Mouse (Mus musculus): ENCODE data around the gene Gm43738. TPM values are rescaled to one million over a fixed set of nuclear protein-coding genes. Genes with fewer than 3 reads are reported as not detected.

Gene Gm43738
- not detected in 2 replicates for polyA plus RNA-seq (2016; fragmentation: Nextera tagmentation; extraction: Ambion mirVana)

DNA sequence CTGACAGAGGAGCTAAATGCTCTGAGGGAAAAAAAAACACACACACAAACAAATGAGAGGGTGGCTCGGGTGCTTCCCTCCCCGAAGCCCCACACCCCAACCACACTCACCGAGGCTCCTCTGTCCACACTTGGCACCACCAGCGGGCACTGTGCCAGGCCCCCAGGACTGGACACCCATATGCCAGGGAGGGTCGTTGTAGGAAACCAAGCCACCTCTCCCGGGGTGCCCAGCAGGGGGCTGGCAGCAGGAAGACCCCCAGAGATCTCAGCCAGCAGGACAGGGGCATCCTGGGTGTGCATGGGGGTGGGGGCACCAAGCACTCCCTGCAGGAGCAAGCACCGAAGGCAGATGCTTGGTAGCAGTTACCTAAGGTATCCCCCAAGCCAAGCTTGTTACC, at the start of gene Gm43738:
Gene Gm43738 (minus strand): TSS at position 289 of the 400 bp plus-strand sequence.
- no peak for DNase-seq (ENCODE audit: low spot score)
- peak within 1 kb of the TSS; percentile 89 for H3K27ac ChIP-seq (replicated peaks)
- H3K4me3 ChIP-seq = peak within 1 kb of the TSS; percentile 84
- H3K27me3 ChIP-seq (ENCODE audit: low read depth, poor library complexity, severe bottlenecking) = no peaks in the 10 kb centered on the region
- no peaks in the 10 kb centered on the region for H3K9me3 ChIP-seq (replicated peaks)
- WGBS = 61% methylated on average over 7 of the region's 7 CpGs
- H3K4me1 ChIP-seq = peaks cover 41% of the 10 kb centered on the region
- H3K36me3 ChIP-seq = peaks cover 47% of the 10 kb centered on the region

DNA sequence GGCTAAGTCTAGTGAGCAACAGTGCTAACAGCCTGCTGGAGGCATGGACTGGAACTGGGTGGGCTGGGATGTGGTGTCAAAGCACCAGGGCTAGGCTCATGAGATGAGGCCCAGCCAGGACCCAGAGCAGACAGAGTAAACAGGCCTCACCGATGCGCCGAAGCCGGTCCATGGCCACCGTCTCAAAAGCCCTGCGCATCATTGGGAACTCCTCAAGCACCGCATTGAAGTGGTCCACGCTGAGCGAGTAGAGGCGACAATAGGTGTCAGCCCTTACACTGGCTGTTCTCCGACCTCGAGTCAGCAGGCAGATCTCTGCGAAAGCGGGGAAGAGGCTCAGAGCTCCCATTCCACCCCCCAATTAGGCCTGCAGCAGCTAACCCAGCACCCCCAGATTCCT, 47.7 kb upstream of the Gm43738 start:
- Histone ChIP-seq H3K9me3 (replicated peaks) (no peaks in the 10 kb centered on the region), H3K27ac (replicated peaks) (no peak overlapping the region), H3K36me3 (0 out of 2 replicates have a peak, but pooled peaks cover 10% of the 10 kb centered on the region), H3K27me3 (ENCODE audit: low read depth, poor library complexity, severe bottlenecking) (peaks cover 62% of the 10 kb centered on the region), H3K4me3 (no peak overlapping the region), H3K4me1 (peaks cover 44% of the 10 kb centered on the region)
- 67% methylated on average over 14 of the region's 14 CpGs for whole genome bisulfite sequencing
- DNase-seq (ENCODE audit: low spot score) = no peak

DNA sequence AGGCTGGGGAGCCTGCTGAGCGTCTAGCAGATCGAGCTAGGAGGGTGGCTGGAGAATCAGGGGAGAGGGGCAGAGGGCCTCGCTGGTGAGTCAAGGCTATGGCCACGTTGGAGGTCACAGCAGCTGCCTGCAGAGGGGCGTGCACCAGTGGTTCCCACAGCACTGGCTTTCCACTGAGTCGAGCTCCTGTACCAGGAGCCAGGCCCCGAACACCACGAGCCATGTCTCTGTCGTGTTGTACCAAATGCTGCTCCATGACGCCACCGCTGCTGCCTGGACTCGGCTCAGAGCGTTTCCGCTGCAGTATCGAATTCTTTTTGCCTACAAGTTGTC, 47.0 kb upstream of the Gm43738 start:
- 10% methylated on average over 15 of the region's 15 CpGs for WGBS
- DNase-seq (ENCODE audit: low spot score) = no peak
- peaks cover 62% of the 10 kb centered on the region for H3K27me3 ChIP-seq (ENCODE audit: low read depth, poor library complexity, severe bottlenecking)

DNA sequence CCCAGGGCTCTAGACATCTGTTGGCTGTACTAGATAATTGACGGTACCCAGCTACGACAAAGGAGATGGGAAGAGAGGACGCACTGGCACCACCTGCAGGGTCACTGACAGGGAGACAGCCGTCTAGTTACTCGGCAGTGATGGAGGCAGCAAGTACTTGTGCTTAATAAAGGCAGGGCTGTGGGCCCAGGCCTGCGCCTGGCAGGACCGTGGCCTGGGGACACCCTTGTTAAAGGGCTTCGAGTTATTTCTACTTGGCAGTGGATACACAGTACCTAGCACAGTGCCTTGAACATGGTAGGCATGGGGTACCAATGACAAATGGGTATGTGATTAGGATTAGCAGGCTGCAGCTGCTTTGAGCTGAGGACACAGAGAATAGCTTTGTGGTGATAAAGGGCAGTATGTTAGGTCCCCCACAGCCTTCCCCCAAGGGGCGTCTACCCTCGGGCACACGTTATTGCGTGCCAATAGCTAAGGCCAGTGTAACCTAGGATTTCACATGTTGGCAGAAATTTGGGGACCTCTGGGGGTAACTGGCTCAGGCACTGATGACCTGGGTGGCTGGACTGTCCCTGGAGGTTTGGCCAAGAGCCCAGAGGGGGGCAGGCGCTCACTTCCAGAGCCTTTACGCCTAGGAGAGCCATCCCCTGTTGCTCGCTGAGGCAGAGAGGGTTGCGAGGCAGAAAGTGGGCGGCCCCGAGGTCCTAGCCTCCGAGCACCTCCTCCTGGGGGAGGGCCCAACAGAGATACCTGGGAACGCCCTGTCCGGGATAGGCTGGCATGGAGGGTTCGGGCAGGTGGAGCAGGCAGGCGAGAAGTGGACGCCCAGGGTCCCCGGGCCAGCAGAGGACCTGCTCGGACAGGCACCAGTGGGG, 46.4 kb upstream of the Gm43738 start:
- WGBS = 21% methylated on average over 26 of the region's 26 CpGs
- Histone ChIP-seq H3K4me1 (peaks cover 44% of the 10 kb centered on the region), H3K36me3 (0 out of 2 replicates have a peak, but pooled peaks cover 5% of the 10 kb centered on the region), H3K27ac (replicated peaks) (peak overlapping the region; percentile 34; the same call in 1 of the 2 replicates), H3K4me3 (peak overlapping the region; percentile 42), H3K27me3 (ENCODE audit: low read depth, poor library complexity, severe bottlenecking) (peaks cover 56% of the 10 kb centered on the region), H3K9me3 (replicated peaks) (no peaks in the 10 kb centered on the region)
- DNase-seq (ENCODE audit: low spot score) = peak; percentile 31

More for the DNA sequence above, 47.0 kb upstream of the Gm43738 start:
- Histone ChIP-seq H3K9me3 (replicated peaks) (no peaks in the 10 kb centered on the region), H3K4me3 (peak overlapping the region; percentile 42), H3K36me3 (0 out of 2 replicates have a peak, but pooled peaks cover 10% of the 10 kb centered on the region), H3K4me1 (peaks cover 44% of the 10 kb centered on the region), H3K27ac (replicated peaks) (peak overlapping the region; percentile 34; the same call in 1 of the 2 replicates)

DNA sequence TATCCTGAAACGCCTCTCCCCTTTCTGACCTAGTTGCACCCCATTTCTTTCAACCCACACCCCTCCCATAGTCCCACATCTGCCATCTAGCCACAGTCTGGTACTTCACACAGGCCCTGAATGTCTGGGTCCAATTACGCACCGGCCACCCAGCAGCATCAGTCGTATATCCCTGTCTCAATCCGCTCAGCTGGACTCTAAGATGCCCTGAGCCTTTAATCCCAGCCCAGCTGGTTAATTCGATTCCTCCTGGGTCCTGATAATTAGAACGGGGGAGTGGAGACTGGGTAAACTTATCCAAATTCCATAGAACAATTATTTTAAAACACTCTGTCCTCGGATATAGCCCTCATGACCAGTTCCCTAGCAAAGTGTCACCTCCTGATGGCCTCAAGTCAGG, 44.7 kb upstream of the Gm43738 start:
- H3K9me3 ChIP-seq (replicated peaks) = no peaks in the 10 kb centered on the region
- no peak overlapping the region for H3K27ac ChIP-seq (replicated peaks)
- DNase-seq (ENCODE audit: low spot score) = no peak
- H3K4me1 ChIP-seq = peaks cover 44% of the 10 kb centered on the region
- no peak overlapping the region for H3K4me3 ChIP-seq
- H3K27me3 ChIP-seq (ENCODE audit: low read depth, poor library complexity, severe bottlenecking) = peaks cover 47% of the 10 kb centered on the region
- 0 out of 2 replicates have a peak, but pooled peaks cover 1% of the 10 kb centered on the region for H3K36me3 ChIP-seq
- WGBS = 29% methylated on average over 8 of the region's 8 CpGs

DNA sequence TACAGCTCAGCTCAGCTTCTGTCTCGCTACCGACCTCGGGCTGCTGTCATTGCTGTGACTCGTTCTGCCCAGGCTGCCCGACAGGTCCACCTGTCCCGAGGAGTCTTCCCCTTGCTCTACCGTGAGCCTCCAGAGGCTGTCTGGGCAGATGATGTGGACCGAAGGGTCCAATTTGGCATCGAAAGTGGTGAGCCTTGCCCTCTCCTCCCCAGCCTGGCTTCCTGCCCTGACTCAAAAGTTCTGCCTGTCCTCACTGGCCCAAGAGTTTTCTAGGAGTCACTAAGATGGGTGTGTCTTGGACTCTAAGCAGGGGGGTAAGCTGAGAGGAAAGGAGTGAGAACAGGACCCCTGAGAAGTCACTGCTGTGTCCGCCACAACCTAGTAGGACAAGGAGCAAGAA, 43.9 kb upstream of the Gm43738 start:
- H3K9me3 ChIP-seq (replicated peaks) = no peaks in the 10 kb centered on the region
- peaks cover 40% of the 10 kb centered on the region for H3K27me3 ChIP-seq (ENCODE audit: low read depth, poor library complexity, severe bottlenecking)
- H3K4me1 ChIP-seq = peaks cover 40% of the 10 kb centered on the region
- H3K4me3 ChIP-seq = no peak overlapping the region
- H3K36me3 ChIP-seq = no peaks in the 10 kb centered on the region
- no peak overlapping the region for H3K27ac ChIP-seq (replicated peaks)
- WGBS = 90% methylated on average over 10 of the region's 10 CpGs
- DNase-seq (ENCODE audit: low spot score) = no peak

DNA sequence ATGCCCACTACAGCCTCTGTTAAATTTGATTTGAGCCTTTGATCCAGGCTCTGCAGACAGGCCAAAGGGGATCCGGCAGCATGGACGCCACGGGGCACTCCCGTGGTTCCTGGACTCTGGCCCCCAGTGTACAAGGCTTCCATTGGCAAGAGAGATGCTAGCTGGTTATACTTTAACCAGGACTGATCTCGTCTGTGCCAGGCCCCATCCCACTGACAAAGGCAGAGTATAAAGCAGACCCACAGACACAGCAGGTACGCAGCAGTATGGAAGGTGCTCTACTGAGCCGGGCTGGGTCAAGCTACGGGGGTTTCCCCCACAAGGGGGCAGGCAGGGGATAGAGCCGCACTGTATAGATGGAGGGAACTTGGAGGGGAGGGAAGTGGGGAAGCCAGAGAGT, 35.5 kb upstream of the Gm43738 start:
- no peaks in the 10 kb centered on the region for H3K9me3 ChIP-seq (replicated peaks)
- whole genome bisulfite sequencing = 45% methylated on average over 9 of the region's 9 CpGs
- no peaks in the 10 kb centered on the region for H3K36me3 ChIP-seq
- H3K4me3 ChIP-seq = peak overlapping the region; percentile 23; the same call in 1 of the 2 replicates
- DNase-seq (ENCODE audit: low spot score) = no peak
- peak overlapping the region; percentile 57; the same call in 1 of the 2 replicates for H3K27ac ChIP-seq (replicated peaks)
- H3K27me3 ChIP-seq (ENCODE audit: low read depth, poor library complexity, severe bottlenecking) = peaks cover 34% of the 10 kb centered on the region
- H3K4me1 ChIP-seq = peaks cover 13% of the 10 kb centered on the region

DNA sequence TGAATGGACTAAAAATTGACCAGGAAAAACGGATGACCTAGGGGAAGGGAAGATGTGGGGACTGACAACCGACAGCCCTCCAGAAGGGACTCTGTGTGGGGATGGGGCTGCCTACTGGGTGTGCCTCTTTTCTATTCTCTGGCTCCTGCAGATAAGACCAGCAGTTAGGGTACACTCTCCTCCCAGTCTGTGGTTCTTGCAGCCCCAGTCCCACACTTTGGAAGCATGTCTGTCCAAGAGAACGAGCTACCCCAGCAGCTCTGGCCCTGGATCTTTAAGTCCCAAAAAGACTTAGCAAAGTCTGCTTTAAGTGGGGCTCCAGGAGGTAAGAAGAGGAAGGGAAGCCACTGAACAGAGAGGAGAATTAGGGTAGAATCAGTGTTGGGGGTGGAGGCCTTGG, 35.1 kb upstream of the Gm43738 start, which contains the start of gene Pklr:
Gene Pklr (plus strand): TSS at position 185 of the 400 bp plus-strand sequence.
- H3K9me3 ChIP-seq (replicated peaks) = no peaks in the 10 kb centered on the region
- H3K27ac ChIP-seq (replicated peaks) = peak within 1 kb of the TSS; percentile 57; the same call in 1 of the 2 replicates
- H3K27me3 ChIP-seq (ENCODE audit: low read depth, poor library complexity, severe bottlenecking) = peaks cover 34% of the 10 kb centered on the region
- peaks cover 13% of the 10 kb centered on the region for H3K4me1 ChIP-seq
- 66% methylated on average over 3 of the region's 3 CpGs for WGBS
- peak within 1 kb of the TSS; percentile 23 for H3K4me3 ChIP-seq
- no peak for DNase-seq (ENCODE audit: low spot score)
- no peaks in the 10 kb centered on the region for H3K36me3 ChIP-seq

DNA sequence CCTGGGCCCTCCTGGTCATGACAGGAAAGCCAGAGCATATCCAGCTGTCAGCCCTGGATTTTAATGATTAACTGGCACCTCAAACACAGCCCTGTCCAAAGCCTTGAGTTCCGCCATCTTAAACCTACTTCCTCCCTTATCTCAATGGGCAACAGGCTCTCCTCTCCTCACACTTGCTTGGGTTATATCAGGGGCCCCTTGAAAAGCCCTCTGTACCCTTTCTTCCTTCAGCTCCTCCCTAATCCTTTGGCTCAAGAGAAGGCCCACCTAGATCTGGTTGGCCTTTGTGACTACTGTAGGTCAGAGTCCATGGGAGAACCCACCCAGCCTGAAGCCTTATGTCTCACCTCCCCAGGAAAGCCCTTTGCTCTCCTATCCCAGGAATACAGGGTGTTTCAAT, 32.9 kb upstream of the Gm43738 start:
- Histone ChIP-seq H3K27ac (replicated peaks) (no peak overlapping the region), H3K36me3 (no peaks in the 10 kb centered on the region), H3K27me3 (ENCODE audit: low read depth, poor library complexity, severe bottlenecking) (peaks cover 34% of the 10 kb centered on the region), H3K4me1 (peaks cover 16% of the 10 kb centered on the region), H3K9me3 (replicated peaks) (no peaks in the 10 kb centered on the region), H3K4me3 (no peak overlapping the region)
- DNase-seq (ENCODE audit: low spot score) = no peak
- 89% methylated on average over 1 of the region's 1 CpGs for WGBS

DNA sequence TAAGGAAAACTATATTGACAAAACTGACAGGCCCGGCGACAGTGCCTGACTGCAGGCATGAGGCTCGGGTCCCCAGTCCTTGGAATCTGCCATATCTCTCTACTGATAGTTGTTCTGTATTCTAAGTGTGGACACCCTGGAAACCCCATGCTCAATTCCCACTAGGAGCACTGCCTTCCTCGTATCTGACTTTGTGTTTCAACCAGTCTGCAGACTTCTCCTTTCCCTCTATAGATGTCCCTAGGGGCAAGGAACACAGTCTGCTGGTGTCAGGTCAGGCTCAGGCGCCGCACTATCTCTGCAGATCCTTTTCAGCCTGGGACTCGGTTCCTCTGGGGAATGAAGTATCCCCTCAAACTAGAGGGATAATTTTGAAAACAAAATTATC, 32.2 kb upstream of the Gm43738 start:
- peaks cover 34% of the 10 kb centered on the region for H3K27me3 ChIP-seq (ENCODE audit: low read depth, poor library complexity, severe bottlenecking)
- peaks cover 17% of the 10 kb centered on the region for H3K4me1 ChIP-seq
- H3K9me3 ChIP-seq (replicated peaks) = no peaks in the 10 kb centered on the region
- no peak overlapping the region for H3K27ac ChIP-seq (replicated peaks)
- no peak for DNase-seq (ENCODE audit: low spot score)
- 83% methylated on average over 7 of the region's 7 CpGs for WGBS
- H3K4me3 ChIP-seq = no peak overlapping the region
- no peaks in the 10 kb centered on the region for H3K36me3 ChIP-seq

DNA sequence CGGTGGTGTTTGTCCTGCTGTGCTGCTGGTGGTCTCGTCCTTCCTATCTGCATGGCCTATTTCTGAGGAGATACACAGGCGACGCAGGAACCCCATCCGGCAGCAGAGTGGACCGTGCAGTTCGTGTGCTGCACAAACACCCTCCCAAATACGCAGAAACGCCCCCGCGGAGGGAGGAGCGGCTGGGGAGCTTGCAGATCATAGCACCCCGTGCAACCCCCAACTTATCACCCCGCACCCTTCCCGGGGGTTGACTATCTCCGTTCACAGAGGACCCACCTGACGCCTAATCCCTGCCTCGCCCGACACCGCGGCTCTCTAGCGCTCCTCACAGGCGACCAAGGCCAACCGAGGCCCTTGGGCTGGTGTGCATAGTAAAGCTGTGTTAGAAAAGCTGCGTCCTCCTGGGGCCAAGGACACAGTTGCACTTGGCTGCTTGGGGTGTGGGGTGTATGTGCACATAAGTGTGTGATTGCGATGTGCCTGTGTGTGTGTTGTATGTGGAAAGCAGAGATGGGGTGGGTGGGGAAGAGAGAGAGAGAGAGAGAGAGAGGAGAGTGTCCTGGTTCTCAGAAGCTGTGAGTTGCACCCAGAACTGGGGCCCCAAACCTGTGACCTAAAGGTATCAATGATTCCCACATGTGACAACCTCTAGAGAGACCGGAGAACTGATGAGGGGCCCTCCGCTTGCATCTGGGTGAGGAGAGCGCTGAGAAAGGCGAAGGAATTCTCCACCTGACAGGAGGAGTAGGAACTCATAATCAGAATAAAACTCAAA, 31.6 kb upstream of the Gm43738 start:
- H3K4me1 ChIP-seq = peaks cover 17% of the 10 kb centered on the region
- no peaks in the 10 kb centered on the region for H3K9me3 ChIP-seq (replicated peaks)
- H3K36me3 ChIP-seq = no peaks in the 10 kb centered on the region
- 18% methylated on average over 30 of the region's 30 CpGs for WGBS
- H3K27me3 ChIP-seq (ENCODE audit: low read depth, poor library complexity, severe bottlenecking) = peaks cover 34% of the 10 kb centered on the region
- H3K4me3 ChIP-seq = peak overlapping the region; percentile 53
- peak overlapping the region; percentile 64 for H3K27ac ChIP-seq (replicated peaks)
- DNase-seq (ENCODE audit: low spot score) = peak; percentile 39

DNA sequence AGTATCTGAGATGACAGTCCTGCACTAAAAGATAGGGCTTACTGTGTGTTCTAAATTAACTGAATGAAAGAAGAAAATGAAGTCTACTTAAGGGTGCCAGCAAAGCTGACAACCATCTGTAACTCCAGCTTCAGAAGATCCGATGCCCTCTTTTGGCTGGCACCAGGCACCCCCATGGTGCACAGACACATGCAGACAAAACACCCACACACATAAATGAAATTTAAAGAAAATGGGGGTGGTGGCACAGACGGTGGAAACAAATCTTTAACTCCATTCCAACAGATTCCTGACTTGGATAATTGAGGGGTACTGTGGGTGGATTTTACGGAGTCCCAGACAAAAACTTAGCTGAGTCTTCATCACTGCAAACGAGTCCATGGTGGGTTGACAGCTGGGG, 30.9 kb upstream of the Gm43738 start:
- H3K9me3 ChIP-seq (replicated peaks) = no peaks in the 10 kb centered on the region
- 60% methylated on average over 4 of the region's 4 CpGs for WGBS
- H3K4me1 ChIP-seq = peaks cover 17% of the 10 kb centered on the region
- DNase-seq (ENCODE audit: low spot score) = no peak
- peaks cover 30% of the 10 kb centered on the region for H3K27me3 ChIP-seq (ENCODE audit: low read depth, poor library complexity, severe bottlenecking)
- no peak overlapping the region for H3K27ac ChIP-seq (replicated peaks)
- no peaks in the 10 kb centered on the region for H3K36me3 ChIP-seq
- H3K4me3 ChIP-seq = peak overlapping the region; percentile 53
